Mouse (Mus musculus): ENCODE results near the gene Sv2b. TPM values are rescaled to one million over a fixed set of nuclear protein-coding genes. Genes with fewer than 3 reads are reported as not detected.

Gene Sv2b
- polyA plus RNA-seq, 1 experiment from 2014 or later, result 1.5 TPM

GRCm38 (mm10) chr7:75253611-75254250 is 55.3 kb downstream of the Sv2b start:
- no peak overlapping the region for H3K27ac ChIP-seq
- H3K4me2 ChIP-seq (replicated peaks), result no peak overlapping the region
- no peak overlapping the region for H3K9ac ChIP-seq
- no peaks in the 10 kb centered on the region for H3K9me3 ChIP-seq
- no peak overlapping the region for H3K4me3 ChIP-seq
- H3K36me3 ChIP-seq, result no peaks in the 10 kb centered on the region
- ATAC-seq (ENCODE audit: low FRiP score, low read depth), result no peak
- WGBS, result 83% methylated on average over 8 of the region's 8 CpGs
- H3K27me3 ChIP-seq, result no peaks in the 10 kb centered on the region
- no peaks in the 10 kb centered on the region for H3K4me1 ChIP-seq

- 62% methylated on average over 8 of the region's 8 CpGs for WGBS
- H3K27me3 ChIP-seq, result no peaks in the 10 kb centered on the region
- no peak for ATAC-seq (ENCODE audit: low FRiP score, low read depth)
- no peak overlapping the region for H3K27ac ChIP-seq
- H3K9me3 ChIP-seq, result no peaks in the 10 kb centered on the region
- no peaks in the 10 kb centered on the region for H3K36me3 ChIP-seq
- H3K4me1 ChIP-seq, result no peaks in the 10 kb centered on the region
- no peak overlapping the region for H3K9ac ChIP-seq
- no peak overlapping the region for H3K4me2 ChIP-seq (replicated peaks)
- no peak overlapping the region for H3K4me3 ChIP-seq
These were observed 68.1 kb downstream of the Sv2b start for GRCm38 (mm10) chr7:75240754-75241507.

GRCm38 (mm10) chr7:75236386-75236785 is 72.7 kb downstream of the Sv2b start:
- ATAC-seq (ENCODE audit: low FRiP score, low read depth), result no peak
- WGBS, result 93% methylated on average over 1 of the region's 1 CpGs
- no peaks in the 10 kb centered on the region for H3K27me3 ChIP-seq

GRCm38 (mm10) chr7:75224206-75224605 is 84.9 kb downstream of the Sv2b start:
- no peaks in the 10 kb centered on the region for H3K27me3 ChIP-seq
- H3K4me2 ChIP-seq (replicated peaks), result no peak overlapping the region
- no peak for ATAC-seq (ENCODE audit: low FRiP score, low read depth)
- H3K4me1 ChIP-seq, result no peaks in the 10 kb centered on the region
- H3K9ac ChIP-seq, result no peak overlapping the region
- H3K27ac ChIP-seq, result no peak overlapping the region
- H3K36me3 ChIP-seq, result no peaks in the 10 kb centered on the region
- WGBS, result 90% methylated on average over 4 of the region's 4 CpGs
- H3K4me3 ChIP-seq, result no peak overlapping the region
- H3K9me3 ChIP-seq, result peaks cover 4% of the 10 kb centered on the region; the same call in 1 of the 2 replicates

More at GRCm38 (mm10) chr7:75236386-75236785, 72.7 kb downstream of the Sv2b start:
- Histone ChIP-seq H3K4me2 (replicated peaks) (no peak overlapping the region), H3K4me1 (no peaks in the 10 kb centered on the region), H3K9ac (no peak overlapping the region), H3K27ac (no peak overlapping the region), H3K9me3 (no peaks in the 10 kb centered on the region), H3K4me3 (no peak overlapping the region), H3K36me3 (no peaks in the 10 kb centered on the region)

GRCm38 (mm10) chr7:75222704-75223431 is 86.2 kb downstream of the Sv2b start:
- peaks cover 8% of the 10 kb centered on the region; the same call in 1 of the 2 replicates for H3K9me3 ChIP-seq
- no peak overlapping the region for H3K27ac ChIP-seq
- no peak for ATAC-seq (ENCODE audit: low FRiP score, low read depth)
- H3K9ac ChIP-seq, result no peak overlapping the region
- H3K4me1 ChIP-seq, result no peaks in the 10 kb centered on the region
- H3K4me2 ChIP-seq (replicated peaks), result no peak overlapping the region
- no peaks in the 10 kb centered on the region for H3K27me3 ChIP-seq
- 72% methylated on average over 7 of the region's 7 CpGs for WGBS
- H3K4me3 ChIP-seq, result no peak overlapping the region
- no peaks in the 10 kb centered on the region for H3K36me3 ChIP-seq

GRCm38 (mm10) chr7:75220786-75221185 is 88.3 kb downstream of the Sv2b start:
- Histone ChIP-seq H3K4me3 (no peak overlapping the region), H3K9ac (no peak overlapping the region), H3K9me3 (peaks cover 8% of the 10 kb centered on the region; the same call in 1 of the 2 replicates), H3K4me1 (no peaks in the 10 kb centered on the region), H3K36me3 (no peaks in the 10 kb centered on the region), H3K27ac (no peak overlapping the region), H3K4me2 (replicated peaks) (no peak overlapping the region), H3K27me3 (no peaks in the 10 kb centered on the region)
- no peak for ATAC-seq (ENCODE audit: low FRiP score, low read depth)
- 16% methylated on average over 1 of the region's 1 CpGs for WGBS

- no peaks in the 10 kb centered on the region for H3K27me3 ChIP-seq
These were observed 88.8 kb downstream of the Sv2b start for GRCm38 (mm10) chr7:75220296-75220695.

GRCm38 (mm10) chr7:75216180-75216579 is 92.9 kb downstream of the Sv2b start:
- H3K9me3 ChIP-seq, result peaks cover 8% of the 10 kb centered on the region; the same call in 1 of the 2 replicates
- no peak overlapping the region for H3K27ac ChIP-seq
- H3K27me3 ChIP-seq, result no peaks in the 10 kb centered on the region
- no peaks in the 10 kb centered on the region for H3K36me3 ChIP-seq
- no peaks in the 10 kb centered on the region for H3K4me1 ChIP-seq
- ATAC-seq (ENCODE audit: low FRiP score, low read depth), result no peak
- H3K4me2 ChIP-seq (replicated peaks), result no peak overlapping the region
- H3K4me3 ChIP-seq, result no peak overlapping the region
- 86% methylated on average over 7 of the region's 7 CpGs for WGBS
- H3K9ac ChIP-seq, result no peak overlapping the region

More at GRCm38 (mm10) chr7:75220296-75220695, 88.8 kb downstream of the Sv2b start:
- ATAC-seq (ENCODE audit: low FRiP score, low read depth), result no peak
- Histone ChIP-seq H3K9me3 (peaks cover 8% of the 10 kb centered on the region; the same call in 1 of the 2 replicates), H3K4me1 (no peaks in the 10 kb centered on the region), H3K27ac (no peak overlapping the region), H3K9ac (no peak overlapping the region), H3K4me3 (no peak overlapping the region), H3K36me3 (no peaks in the 10 kb centered on the region), H3K4me2 (replicated peaks) (no peak overlapping the region)

GRCm38 (mm10) chr7:75209221-75209641 is 99.8 kb downstream of the Sv2b start:
- Histone ChIP-seq H3K4me3 (no peak overlapping the region), H3K4me1 (peaks cover 18% of the 10 kb centered on the region), H3K9me3 (no peaks in the 10 kb centered on the region), H3K36me3 (no peaks in the 10 kb centered on the region), H3K27me3 (no peaks in the 10 kb centered on the region), H3K4me2 (replicated peaks) (no peak overlapping the region), H3K27ac (no peak overlapping the region; the same call in 1 of the 2 replicates), H3K9ac (no peak overlapping the region)
- WGBS, result 51% methylated on average over 4 of the region's 4 CpGs
- ATAC-seq (ENCODE audit: low FRiP score, low read depth), result peak; percentile 48; the same call in 1 of the 2 replicates

GRCm38 (mm10) chr7:75207965-75208644 is 101.0 kb downstream of the Sv2b start:
- Histone ChIP-seq H3K27ac (no peak overlapping the region), H3K4me2 (replicated peaks) (no peak overlapping the region), H3K4me3 (no peak overlapping the region), H3K4me1 (peaks cover 18% of the 10 kb centered on the region), H3K9me3 (no peaks in the 10 kb centered on the region), H3K36me3 (no peaks in the 10 kb centered on the region), H3K9ac (no peak overlapping the region), H3K27me3 (no peaks in the 10 kb centered on the region)
- WGBS, result 78% methylated on average over 3 of the region's 3 CpGs
- no peak for ATAC-seq (ENCODE audit: low FRiP score, low read depth)

- no peak overlapping the region for H3K27ac ChIP-seq
- H3K4me2 ChIP-seq (replicated peaks), result no peak overlapping the region
- no peaks in the 10 kb centered on the region for H3K27me3 ChIP-seq
- H3K9me3 ChIP-seq, result no peaks in the 10 kb centered on the region
- no peak overlapping the region for H3K4me3 ChIP-seq
- H3K4me1 ChIP-seq, result peaks cover 18% of the 10 kb centered on the region
- 90% methylated on average over 3 of the region's 3 CpGs for WGBS
- no peak overlapping the region for H3K9ac ChIP-seq
- no peak for ATAC-seq (ENCODE audit: low FRiP score, low read depth)
- H3K36me3 ChIP-seq, result no peaks in the 10 kb centered on the region
These were observed 102.4 kb downstream of the Sv2b start for GRCm38 (mm10) chr7:75206671-75207070.

Data from limb, embryonic 13.5 days (tissue).